Mouse (Mus musculus): ENCODE data around the gene 1700001C19Rik.

DNA sequence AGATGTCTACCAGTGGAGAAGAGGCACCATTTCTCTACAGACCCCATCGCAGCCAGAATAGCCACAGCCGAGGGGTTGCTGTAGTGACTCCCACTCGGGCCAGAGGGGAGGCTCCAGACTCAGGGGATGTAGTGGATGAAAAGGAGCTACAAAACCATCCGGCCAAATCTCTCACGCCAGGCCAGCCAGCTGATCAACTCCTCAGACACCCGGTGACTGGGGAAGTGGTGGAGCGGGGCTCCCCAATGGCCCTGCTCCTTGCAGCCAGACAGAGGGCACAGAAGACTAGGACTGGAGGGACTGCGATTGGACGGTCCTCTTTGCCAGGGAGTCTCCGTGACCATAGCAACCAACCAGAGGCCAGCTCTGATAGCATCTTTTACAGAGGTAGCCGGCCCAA lies 30.5 kb upstream of the 1700001C19Rik start:
- no peak for TF ChIP-seq POLR2A (IDR thresholded peaks at IDR 0.05; ENCODE audit: low read depth, low read length)
- no peak for TF ChIP-seq CTCF (IDR thresholded peaks at IDR 0.05; ENCODE audit: extremely low read depth, insufficient read depth, insufficient read length, insufficient replicate concordance)

All from spleen, adult 2 months (tissue).